Mouse (Mus musculus): ENCODE measurements around the gene Ndufaf8. TPM values are rescaled to one million over a fixed set of nuclear protein-coding genes. Genes with fewer than 3 reads are reported as not detected.

Ndufaf8 gene
- total RNA-seq, 1 experiment from 2014 or later: 55.2 TPM

DNA sequence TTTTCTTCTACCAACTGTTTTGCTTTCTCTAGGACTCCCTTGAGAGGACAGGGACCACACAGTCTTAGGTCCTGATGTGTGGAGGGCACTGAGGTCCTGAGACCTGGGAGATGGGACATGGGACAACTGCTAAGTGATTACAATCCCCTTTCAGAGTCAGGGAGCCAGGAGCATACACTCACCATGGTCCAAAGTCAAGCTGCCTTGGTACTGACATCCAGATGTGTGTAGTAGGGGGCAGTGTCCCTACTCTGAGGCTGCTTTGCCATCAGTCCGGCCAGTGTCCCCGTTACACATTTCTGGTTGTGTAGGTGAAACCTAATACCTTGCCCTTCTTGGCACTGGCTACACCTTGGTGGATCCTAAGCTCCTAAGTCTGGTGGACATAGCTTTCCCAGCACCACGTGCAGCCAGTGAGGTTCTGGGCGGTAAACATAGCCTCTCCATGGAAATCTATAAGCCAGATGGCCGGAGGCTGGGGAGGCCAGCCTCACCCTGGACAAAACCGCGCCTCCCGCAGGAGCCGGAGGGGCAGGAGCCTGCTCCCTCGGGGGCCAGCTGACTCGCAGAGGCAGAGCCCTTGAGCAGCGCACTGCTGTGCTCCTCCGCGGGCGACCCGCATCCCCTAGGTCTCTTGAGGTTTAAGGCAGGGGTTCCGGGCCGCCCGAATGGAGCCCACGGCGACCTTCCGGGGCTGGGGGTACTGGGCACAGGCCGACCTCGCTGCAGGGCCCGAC, 12.7 kb upstream of the Ndufaf8 start:
- peak; percentile 69 for DNase-seq

GRCm38 (mm10) chr11:120086702-120087152, 12.0 kb upstream of the Ndufaf8 start, which contains the start of gene Cep131:
TSS of gene Cep131 (minus strand) at chr11:120086827.
- DNase-seq: peak; percentile 99

GRCm38 (mm10) chr11:120090661-120091060, 8.1 kb upstream of the Ndufaf8 start:
- peak; percentile 51 for DNase-seq

GRCm38 (mm10) chr11:120092817-120093591, 5.7 kb upstream of the Ndufaf8 start:
- peak; percentile 87 for DNase-seq

DNA sequence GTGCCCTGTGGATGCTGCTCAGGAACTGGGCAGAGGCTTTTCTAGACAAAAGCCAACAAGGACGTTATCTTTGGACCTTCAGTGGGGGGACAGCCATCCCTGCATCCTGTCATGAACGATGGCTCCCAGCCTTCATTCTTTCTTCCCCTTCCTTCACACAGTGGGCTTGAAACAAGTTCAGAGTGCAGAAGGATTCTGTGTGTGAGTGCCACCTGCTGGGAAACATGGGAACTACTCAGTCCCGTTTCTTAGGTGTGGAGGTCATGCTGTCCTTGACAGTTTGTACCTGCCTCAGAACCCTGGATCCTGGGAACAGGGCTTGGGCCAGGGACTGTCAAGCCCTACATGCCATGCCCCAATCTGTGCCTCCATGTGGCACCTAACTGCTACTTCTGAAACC, 2.3 kb downstream of the Ndufaf8 start:
- peak; percentile 73 for DNase-seq

- DNase-seq: peak; percentile 57
Measured at GRCm38 (mm10) chr11:120103431-120103997, 4.8 kb downstream of the Ndufaf8 start.

- no peak for DNase-seq
Measured at GRCm38 (mm10) chr11:120107026-120107425, 8.3 kb downstream of the Ndufaf8 start.

DNA sequence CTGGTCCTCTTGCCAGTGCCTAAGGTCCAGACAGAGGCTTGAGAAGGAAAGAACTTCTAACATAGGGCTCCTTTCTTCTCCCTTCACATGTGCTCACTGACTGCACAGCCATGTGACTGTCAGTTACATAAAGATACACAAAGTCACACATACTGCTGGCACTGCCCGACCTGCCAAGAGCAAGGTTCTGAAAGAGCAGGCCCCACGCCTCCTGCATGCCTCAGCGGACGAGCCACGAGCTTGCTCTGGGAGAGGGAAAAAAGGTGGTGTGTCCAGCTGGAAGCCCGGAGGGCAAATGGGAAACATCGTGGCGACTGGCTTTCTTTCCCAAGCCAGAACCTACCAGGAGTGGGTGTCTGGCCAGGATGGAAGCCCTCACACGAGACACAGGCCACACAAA, 9.1 kb downstream of the Ndufaf8 start:
- DNase-seq: no peak

GRCm38 (mm10) chr11:120109558-120110210, 11.0 kb downstream of the Ndufaf8 start:
- no peak for DNase-seq

DNA sequence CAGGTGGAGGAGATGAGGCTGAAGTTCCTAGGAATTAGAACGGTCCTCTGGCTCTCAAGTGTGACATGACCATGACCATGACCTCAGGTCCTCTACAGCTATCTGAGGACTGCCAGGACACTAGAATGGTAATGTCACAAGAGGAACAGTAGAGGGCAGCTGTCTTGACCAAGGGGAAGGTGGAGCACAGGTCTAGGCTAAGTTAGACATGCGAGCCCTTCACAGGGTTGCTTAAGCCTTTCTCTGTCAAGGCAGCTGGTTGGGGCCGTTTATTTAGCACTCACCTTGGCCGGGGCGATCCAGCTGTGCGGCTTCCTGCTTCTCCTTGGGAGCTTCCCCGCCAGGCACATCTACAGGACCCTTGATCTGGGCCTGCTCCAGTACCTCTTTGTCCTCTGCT, 11.8 kb downstream of the Ndufaf8 start:
- DNase-seq: no peak

DNA sequence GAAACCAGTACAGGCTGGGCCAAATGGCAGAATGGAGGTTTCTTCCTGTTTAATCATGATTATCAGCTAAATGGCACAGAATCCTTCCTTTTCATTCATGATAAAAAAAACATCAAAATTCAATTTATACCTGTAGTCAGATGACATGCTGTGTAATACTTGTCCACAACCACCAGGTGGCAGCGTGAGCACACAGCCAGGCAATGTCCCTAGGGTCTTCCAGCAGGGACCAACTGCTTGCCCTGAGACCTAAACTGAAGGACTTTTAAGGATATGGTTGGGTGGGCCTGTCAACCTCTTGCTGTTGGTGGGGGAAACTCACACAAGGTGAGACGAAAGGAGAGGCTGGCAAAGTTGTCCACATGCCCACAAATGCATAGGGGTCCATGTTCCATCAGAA, 12.3 kb downstream of the Ndufaf8 start:
- DNase-seq: peak; percentile 74

- DNase-seq: no peak
Measured at GRCm38 (mm10) chr11:120112136-120112535, 13.4 kb downstream of the Ndufaf8 start.

DNA sequence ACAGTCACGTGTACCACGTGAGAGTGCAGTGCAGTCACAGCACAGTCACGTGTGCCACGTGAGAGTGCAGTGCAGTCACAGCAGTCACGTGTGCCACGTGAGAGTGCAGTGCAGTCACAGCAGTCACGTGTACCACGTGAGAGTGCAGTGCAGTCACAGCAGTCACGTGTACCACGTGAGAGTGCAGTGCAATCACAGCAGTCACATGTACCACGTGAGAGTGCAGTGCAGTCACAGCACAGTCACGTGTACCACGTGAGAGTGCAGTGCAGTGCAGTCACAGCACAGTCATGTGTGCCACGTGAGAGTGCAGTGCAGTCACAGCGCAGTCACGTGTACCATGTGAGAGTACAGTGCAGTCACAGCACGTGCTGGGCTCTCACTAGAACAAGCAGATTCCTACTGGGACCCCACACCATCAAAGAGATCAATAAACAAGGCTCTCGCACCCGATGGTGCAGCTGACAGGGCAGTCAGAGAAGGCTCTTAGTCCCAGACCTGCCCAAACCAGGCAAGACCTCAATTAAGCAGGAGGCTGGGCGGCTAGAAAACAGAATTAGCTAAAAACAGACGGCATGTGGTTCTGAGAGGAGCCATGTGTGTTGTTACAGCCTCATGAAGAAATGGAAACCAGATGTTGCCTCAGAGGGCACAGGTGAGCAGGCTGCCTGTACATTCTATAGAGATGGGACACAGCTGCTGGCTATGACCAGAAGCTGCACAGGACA, 15.9 kb downstream of the Ndufaf8 start:
- DNase-seq: no peak

DNA sequence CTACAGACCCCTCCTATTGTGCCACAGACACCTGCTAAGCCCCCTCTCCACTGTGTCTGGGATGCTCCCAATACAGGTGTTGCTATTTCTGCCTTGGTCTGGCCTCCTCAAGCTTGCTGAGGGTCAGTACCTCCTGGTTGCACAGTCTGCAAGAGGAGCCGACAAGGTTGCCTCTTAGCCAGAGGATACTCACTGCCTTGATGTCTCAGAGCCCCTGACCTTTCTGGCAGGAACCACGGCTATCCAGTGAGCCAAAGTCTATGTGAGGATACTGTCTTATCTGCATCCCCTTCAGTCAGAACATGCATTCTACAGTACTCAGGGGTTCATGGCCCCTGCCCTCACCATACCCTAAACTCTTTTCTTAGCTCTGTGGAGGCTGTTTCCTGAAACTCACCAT, 18.9 kb downstream of the Ndufaf8 start:
- peak; percentile 39 for DNase-seq

DNA sequence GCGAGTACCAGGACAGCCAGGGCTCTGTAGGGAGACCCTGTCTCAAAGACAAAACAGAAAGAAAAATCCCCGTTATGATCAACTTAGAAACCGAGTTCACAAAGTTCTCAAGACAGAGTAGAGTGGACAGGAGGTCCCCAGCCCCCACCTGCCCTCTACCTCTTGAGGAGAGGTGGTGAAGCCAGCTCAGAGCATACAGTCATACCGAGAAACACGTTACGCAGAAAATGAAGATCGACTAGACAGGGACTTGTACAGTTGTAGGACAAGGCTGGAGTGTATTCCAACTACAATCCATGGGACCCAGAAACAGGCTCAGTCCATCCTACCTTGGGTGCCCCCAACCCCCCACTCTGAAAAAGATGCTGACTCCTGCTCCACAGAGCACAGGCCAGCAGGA, 20.4 kb downstream of the Ndufaf8 start:
- no peak for DNase-seq

- no peak for DNase-seq
Measured at GRCm38 (mm10) chr11:120119936-120120541, 21.3 kb downstream of the Ndufaf8 start.

- DNase-seq: peak; percentile 90
Measured at GRCm38 (mm10) chr11:120120642-120121420, 22.1 kb downstream of the Ndufaf8 start.

DNA sequence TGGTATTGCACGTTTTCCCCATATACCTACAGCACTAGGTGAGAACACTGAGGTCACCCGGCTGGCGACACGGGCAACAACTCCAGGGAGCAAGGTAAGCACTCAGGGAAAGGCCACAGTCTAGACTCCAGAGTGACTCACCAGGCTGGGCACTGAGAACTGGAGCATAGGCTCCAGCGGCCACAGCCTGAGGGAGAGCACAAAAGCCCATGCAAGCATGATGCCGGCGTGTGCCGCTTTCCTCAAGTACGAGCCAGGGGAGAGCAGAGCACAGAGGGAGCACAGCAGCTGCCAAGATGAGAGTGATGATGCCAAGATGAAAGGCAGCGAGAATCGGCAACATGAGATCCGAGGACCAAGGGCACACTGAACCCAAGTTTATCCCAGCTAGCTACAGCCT, 23.4 kb downstream of the Ndufaf8 start:
- DNase-seq: peak; percentile 64

- DNase-seq: no peak
Measured at GRCm38 (mm10) chr11:120126845-120127244, 28.1 kb downstream of the Ndufaf8 start.

- no peak for DNase-seq
Measured at GRCm38 (mm10) chr11:120129281-120129680, 30.6 kb downstream of the Ndufaf8 start.

DNA sequence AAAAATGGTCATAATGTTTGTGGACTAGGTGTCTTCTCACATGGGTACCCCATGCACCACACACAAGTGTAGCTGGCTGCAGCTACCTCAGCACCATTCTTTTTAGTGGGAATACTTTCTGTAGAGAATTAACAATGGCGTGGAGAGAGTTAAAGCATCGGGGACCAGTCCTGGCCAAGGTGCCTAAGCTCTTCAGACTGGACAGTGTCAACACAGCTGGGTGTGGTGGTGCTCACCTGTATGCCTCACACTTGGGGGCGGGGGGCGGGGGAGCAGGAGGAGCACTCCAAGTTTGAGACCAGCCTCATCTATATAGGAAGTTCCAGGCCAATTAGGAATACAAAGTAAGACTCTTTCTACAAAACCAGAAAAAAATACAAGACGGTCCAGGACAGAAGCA, 35.4 kb downstream of the Ndufaf8 start:
- DNase-seq: no peak

All from adrenal gland, postnatal 14 days (tissue).